Mouse (Mus musculus) limb, embryonic 13.5 days (tissue): ENCODE data around the gene Galntl6. TPM values are rescaled to one million over a fixed set of nuclear protein-coding genes. Genes with fewer than 3 reads are reported as not detected.

ENCODE experiments used
- ATAC-seq: fragments of 200-750 bp; cut with Nextera tagmentation; 2 replicates; pipeline ENCODE4 v1.8.0; 2017; ENCODE audit warnings: low read depth, moderate number of reproducible peaks, moderate TSS enrichment; ENCODE audit not compliant: low FRiP score
- H3K27ac ChIP-seq: fragments of 300-500 bp; sonication (generic); 2 replicates; pipeline ENCODE4 v1.5.1; 2015; ENCODE audit warnings: inconsistent platforms, mild to moderate bottlenecking, moderate library complexity
- H3K27me3 ChIP-seq: fragments of 300-500 bp; sonication (generic); 2 replicates; pipeline ENCODE4 v1.6.1; 2015; ENCODE audit warnings: mild to moderate bottlenecking, inconsistent platforms
- H3K36me3 ChIP-seq: fragments of 300-500 bp; sonication (generic); 2 replicates; pipeline ENCODE4 v1.6.1; 2015; ENCODE audit warnings: inconsistent platforms, mild to moderate bottlenecking, moderate library complexity
- H3K4me1 ChIP-seq: fragments of 300-500 bp; sonication (generic); 2 replicates; pipeline ENCODE4 v1.6.1; 2015; ENCODE audit warnings: inconsistent platforms
- H3K4me2 ChIP-seq: fragments of 300-500 bp; sonication (generic); replicated peaks from 2 replicates; pipeline ENCODE4 v1.6.1; 2015; ENCODE audit warnings: inconsistent platforms, mild to moderate bottlenecking, moderate library complexity
- H3K4me3 ChIP-seq: fragments of 300-500 bp; sonication (generic); 2 replicates; pipeline ENCODE4 v1.5.1; 2015; ENCODE audit warnings: moderate library complexity, mild to moderate bottlenecking, inconsistent platforms
- H3K9ac ChIP-seq: fragments of 300-500 bp; sonication (generic); 2 replicates; pipeline ENCODE4 v1.6.1; 2015; ENCODE audit warnings: mild to moderate bottlenecking, inconsistent platforms
- H3K9me3 ChIP-seq: fragments of 300-500 bp; sonication (generic); 2 replicates; pipeline ENCODE4 v1.6.1; 2016; ENCODE audit warnings: inconsistent platforms
- WGBS: fragments of 180-500 bp; shearing (Covaris S2); methylation state at CpG from one replicate; pipeline ENCODE4 v1.1.7; 2015; 5-methylcytosine and 5-hydroxymethylcytosine counted together
- polyA plus RNA-seq: library from polyadenylated mRNA; unstranded; fragments of >200 nt; fragmentation: Nextera tagmentation; extraction: Ambion mirVana; gene quantifications from 2 replicates; pipeline ENCODE4 v1.2.1, GENCODE M21; 2015

The Galntl6 gene
- polyA plus RNA-seq, 1 experiment from 2014 or later, result 1.5 TPM

DNA sequence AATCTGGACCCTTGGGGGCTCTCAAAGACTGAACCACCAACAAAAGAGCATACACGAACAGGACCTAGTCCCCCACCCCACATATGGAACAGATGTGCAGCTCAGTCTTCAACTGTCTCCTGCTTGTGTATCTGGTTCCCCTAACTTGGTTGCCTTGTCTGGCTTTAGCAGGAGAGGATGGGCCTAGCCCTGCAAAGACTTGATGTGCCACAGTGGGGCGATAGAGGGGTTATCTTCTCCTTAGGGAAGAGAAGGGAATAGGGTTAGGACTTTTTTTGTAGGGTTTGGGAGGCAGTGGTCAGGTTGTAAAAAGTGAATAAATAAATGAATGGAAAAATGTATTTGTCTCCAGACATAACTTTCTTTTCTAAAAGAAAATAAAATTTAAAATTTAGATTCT is 678.2 kb downstream of the Galntl6 start:
- no peaks in the 10 kb centered on the region for H3K36me3 ChIP-seq
- H3K9ac ChIP-seq, result no peak overlapping the region
- no peak overlapping the region for H3K27ac ChIP-seq
- WGBS, result 30% methylated on average over 2 of the region's 2 CpGs
- no peaks in the 10 kb centered on the region for H3K9me3 ChIP-seq
- no peak for ATAC-seq
- no peaks in the 10 kb centered on the region for H3K27me3 ChIP-seq
- no peak overlapping the region for H3K4me2 ChIP-seq
- no peak overlapping the region for H3K4me3 ChIP-seq
- no peaks in the 10 kb centered on the region for H3K4me1 ChIP-seq

DNA sequence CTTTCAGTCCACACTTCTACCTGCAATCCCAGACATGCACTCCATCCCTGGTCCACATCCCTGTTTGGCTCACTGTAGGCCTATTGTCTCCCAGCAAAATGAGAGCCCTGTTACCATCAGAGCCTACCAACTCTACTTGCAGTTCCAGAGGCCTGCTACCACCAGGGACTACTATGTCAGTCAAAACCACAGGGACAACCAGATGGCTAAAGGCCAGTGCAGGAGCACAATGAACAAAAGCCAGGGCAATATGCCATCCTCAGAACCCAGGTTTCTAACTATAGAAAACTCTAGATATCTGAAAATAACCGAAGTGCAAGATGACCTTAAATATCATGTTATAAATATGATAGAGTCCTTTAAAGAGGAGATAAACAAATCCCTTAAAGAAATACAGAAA is 683.7 kb downstream of the Galntl6 start:
- H3K27ac ChIP-seq, result no peak overlapping the region
- H3K4me2 ChIP-seq, result no peak overlapping the region
- WGBS, result 86% methylated on average over 1 of the region's 1 CpGs
- no peak for ATAC-seq
- no peaks in the 10 kb centered on the region for H3K27me3 ChIP-seq
- no peaks in the 10 kb centered on the region for H3K9me3 ChIP-seq
- no peaks in the 10 kb centered on the region for H3K4me1 ChIP-seq
- H3K36me3 ChIP-seq, result no peaks in the 10 kb centered on the region
- no peak overlapping the region for H3K9ac ChIP-seq
- no peak overlapping the region for H3K4me3 ChIP-seq

- no peaks in the 10 kb centered on the region for H3K27me3 ChIP-seq
- no peak overlapping the region for H3K4me2 ChIP-seq
- H3K9ac ChIP-seq, result no peak overlapping the region
- H3K9me3 ChIP-seq, result no peaks in the 10 kb centered on the region
- H3K27ac ChIP-seq, result no peak overlapping the region
- 53% methylated on average over 8 of the region's 8 CpGs for WGBS
- no peak overlapping the region for H3K4me3 ChIP-seq
- ATAC-seq, result no peak
- no peaks in the 10 kb centered on the region for H3K36me3 ChIP-seq
- no peaks in the 10 kb centered on the region for H3K4me1 ChIP-seq
Observed at GRCm38 (mm10) chr8:58217885-58218284, 694.6 kb downstream of the Galntl6 start.

DNA sequence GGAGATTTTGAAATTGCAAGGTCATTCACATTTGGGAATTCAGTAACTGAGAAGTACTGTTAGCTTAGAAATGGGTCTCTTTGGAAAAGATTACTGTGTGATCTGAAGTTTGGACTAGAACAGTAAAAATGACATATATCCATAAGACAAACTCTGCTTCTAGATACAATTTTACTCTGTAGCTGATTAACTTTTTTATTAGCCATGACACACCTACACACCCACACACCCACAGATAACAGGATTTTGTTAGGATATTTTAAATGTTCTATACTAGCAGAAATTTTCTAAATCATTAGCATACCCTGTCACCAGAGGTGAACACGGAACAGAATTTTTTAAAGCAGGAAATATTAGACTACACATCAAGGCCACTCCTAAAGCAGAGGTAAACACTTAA is 722.7 kb downstream of the Galntl6 start:
- no peak overlapping the region for H3K9ac ChIP-seq
- H3K27ac ChIP-seq, result no peak overlapping the region
- H3K36me3 ChIP-seq, result no peaks in the 10 kb centered on the region
- H3K4me3 ChIP-seq, result no peak overlapping the region
- H3K4me1 ChIP-seq, result no peaks in the 10 kb centered on the region
- 71% methylated on average over 1 of the region's 1 CpGs for WGBS
- H3K9me3 ChIP-seq, result no peaks in the 10 kb centered on the region
- no peak for ATAC-seq
- no peaks in the 10 kb centered on the region for H3K27me3 ChIP-seq
- no peak overlapping the region for H3K4me2 ChIP-seq

DNA sequence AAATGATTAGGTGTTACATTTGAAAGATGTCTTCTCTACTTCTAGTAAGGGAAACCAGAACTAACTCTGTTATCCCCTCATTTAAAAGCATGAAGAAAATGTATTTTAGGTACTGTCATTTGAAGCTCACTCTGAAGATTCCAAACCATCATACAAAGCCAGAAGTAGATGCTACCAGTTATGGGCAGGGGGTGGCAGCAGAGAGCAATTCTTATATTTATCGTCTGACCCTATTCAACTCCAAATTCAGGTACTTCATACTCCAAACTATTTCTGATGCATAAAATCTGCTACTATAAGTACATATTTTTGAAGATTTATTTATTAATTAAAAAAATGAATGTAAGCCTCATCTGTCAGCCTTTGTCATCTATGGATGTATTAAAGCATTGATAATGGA is 765.5 kb downstream of the Galntl6 start:
- Histone ChIP-seq H3K27me3 (no peaks in the 10 kb centered on the region), H3K4me2 (no peak overlapping the region), H3K27ac (no peak overlapping the region), H3K4me1 (no peaks in the 10 kb centered on the region), H3K36me3 (no peaks in the 10 kb centered on the region), H3K9me3 (no peaks in the 10 kb centered on the region), H3K4me3 (no peak overlapping the region), H3K9ac (no peak overlapping the region)
- no peak; the same call in 1 of the 2 replicates for ATAC-seq
- WGBS, result 18% methylated on average over 1 of the region's 1 CpGs

GRCm38 (mm10) chr8:58086733-58087132 is 825.7 kb downstream of the Galntl6 start:
- Histone ChIP-seq H3K4me1 (no peaks in the 10 kb centered on the region), H3K4me2 (no peak overlapping the region), H3K27me3 (no peaks in the 10 kb centered on the region), H3K27ac (no peak overlapping the region), H3K9me3 (no peaks in the 10 kb centered on the region), H3K36me3 (no peaks in the 10 kb centered on the region), H3K9ac (no peak overlapping the region), H3K4me3 (no peak overlapping the region)
- 59% methylated on average over 4 of the region's 4 CpGs for WGBS
- ATAC-seq, result no peak

DNA sequence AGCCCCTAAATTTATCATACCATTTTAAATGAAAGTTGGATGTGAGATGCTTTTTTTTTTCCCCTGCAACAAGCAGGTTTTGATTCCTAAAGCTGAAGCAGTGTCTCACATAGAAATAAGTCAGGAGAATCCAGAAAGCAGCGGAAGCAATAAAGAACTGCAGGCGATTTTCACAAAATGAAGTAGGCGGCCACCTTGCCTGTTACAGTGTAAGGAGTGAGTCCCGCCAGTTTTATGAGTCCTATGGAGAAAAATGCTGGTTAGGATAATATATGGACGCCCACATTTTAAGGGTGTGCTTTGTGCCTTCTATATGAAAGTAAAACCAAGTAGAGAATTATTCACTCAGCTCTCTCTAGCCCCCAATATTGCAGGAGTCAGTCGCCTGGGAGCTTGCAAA is 827.5 kb downstream of the Galntl6 start:
- Histone ChIP-seq H3K27me3 (no peaks in the 10 kb centered on the region), H3K4me2 (no peak overlapping the region), H3K9ac (no peak overlapping the region), H3K36me3 (no peaks in the 10 kb centered on the region), H3K27ac (no peak overlapping the region), H3K4me3 (no peak overlapping the region), H3K4me1 (no peaks in the 10 kb centered on the region), H3K9me3 (no peaks in the 10 kb centered on the region)
- 64% methylated on average over 6 of the region's 6 CpGs for WGBS
- no peak for ATAC-seq

GRCm38 (mm10) chr8:58081715-58082114 is 830.7 kb downstream of the Galntl6 start:
- Histone ChIP-seq H3K27ac (no peak overlapping the region), H3K4me3 (no peak overlapping the region), H3K9ac (no peak overlapping the region), H3K4me2 (no peak overlapping the region), H3K4me1 (no peaks in the 10 kb centered on the region), H3K27me3 (no peaks in the 10 kb centered on the region), H3K9me3 (no peaks in the 10 kb centered on the region), H3K36me3 (no peaks in the 10 kb centered on the region)
- no peak for ATAC-seq
- WGBS, result 84% methylated on average over 5 of the region's 5 CpGs

- H3K27me3 ChIP-seq, result no peaks in the 10 kb centered on the region
- H3K4me3 ChIP-seq, result no peak overlapping the region
- H3K4me2 ChIP-seq, result no peak overlapping the region
- no peak overlapping the region for H3K9ac ChIP-seq
- H3K9me3 ChIP-seq, result no peaks in the 10 kb centered on the region
- WGBS, result 71% methylated on average over 4 of the region's 4 CpGs
- H3K4me1 ChIP-seq, result no peaks in the 10 kb centered on the region
- no peak overlapping the region for H3K27ac ChIP-seq
- ATAC-seq, result no peak
- H3K36me3 ChIP-seq, result no peaks in the 10 kb centered on the region
Observed at GRCm38 (mm10) chr8:58074611-58075010, 837.8 kb downstream of the Galntl6 start.

- no peak for ATAC-seq
- no peak overlapping the region for H3K9ac ChIP-seq
- no peaks in the 10 kb centered on the region for H3K4me1 ChIP-seq
- no peaks in the 10 kb centered on the region for H3K27me3 ChIP-seq
- WGBS, result 88% methylated on average over 1 of the region's 1 CpGs
- no peaks in the 10 kb centered on the region for H3K9me3 ChIP-seq
- H3K4me3 ChIP-seq, result no peak overlapping the region
- no peak overlapping the region for H3K27ac ChIP-seq
- H3K4me2 ChIP-seq, result no peak overlapping the region
- H3K36me3 ChIP-seq, result no peaks in the 10 kb centered on the region
Observed at GRCm38 (mm10) chr8:58073733-58074132, 838.7 kb downstream of the Galntl6 start.

GRCm38 (mm10) chr8:58032271-58032670 is 880.2 kb downstream of the Galntl6 start:
- H3K4me2 ChIP-seq, result no peak overlapping the region
- no peaks in the 10 kb centered on the region for H3K4me1 ChIP-seq
- H3K27ac ChIP-seq, result no peak overlapping the region
- 79% methylated on average over 3 of the region's 3 CpGs for WGBS
- H3K4me3 ChIP-seq, result no peak overlapping the region
- no peaks in the 10 kb centered on the region for H3K9me3 ChIP-seq
- ATAC-seq, result no peak
- no peaks in the 10 kb centered on the region for H3K27me3 ChIP-seq
- H3K36me3 ChIP-seq, result no peaks in the 10 kb centered on the region
- H3K9ac ChIP-seq, result no peak overlapping the region

DNA sequence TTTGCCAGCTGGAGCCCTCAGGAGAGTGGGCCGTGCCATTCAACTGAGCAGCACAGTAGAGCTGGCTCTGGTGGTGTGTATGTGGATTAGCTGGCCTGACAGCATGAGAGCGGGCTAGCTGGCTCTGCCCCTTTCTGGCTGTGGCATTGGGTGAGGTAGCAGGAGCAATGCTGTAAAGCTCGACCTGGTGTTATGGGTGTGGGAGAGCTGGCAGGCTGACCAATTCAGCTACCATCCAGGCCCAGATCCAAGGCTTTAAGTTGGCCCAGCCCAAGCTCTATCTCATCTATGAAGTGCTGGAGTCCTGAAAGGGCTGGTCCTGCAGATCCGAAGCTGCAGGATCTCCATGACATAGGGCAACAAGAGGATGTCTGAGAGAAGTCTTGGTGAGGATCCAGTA is 886.9 kb downstream of the Galntl6 start:
- no peak for ATAC-seq
- H3K4me3 ChIP-seq, result no peak overlapping the region
- H3K27me3 ChIP-seq, result no peaks in the 10 kb centered on the region
- 90% methylated on average over 4 of the region's 4 CpGs for WGBS
- H3K36me3 ChIP-seq, result no peaks in the 10 kb centered on the region
- H3K4me1 ChIP-seq, result no peaks in the 10 kb centered on the region
- no peak overlapping the region for H3K9ac ChIP-seq
- H3K4me2 ChIP-seq, result no peak overlapping the region
- H3K9me3 ChIP-seq, result no peaks in the 10 kb centered on the region
- no peak overlapping the region for H3K27ac ChIP-seq

GRCm38 (mm10) chr8:58025094-58025493 is 887.3 kb downstream of the Galntl6 start:
- H3K27ac ChIP-seq, result no peak overlapping the region
- no peaks in the 10 kb centered on the region for H3K27me3 ChIP-seq
- H3K36me3 ChIP-seq, result no peaks in the 10 kb centered on the region
- ATAC-seq, result no peak
- H3K9ac ChIP-seq, result no peak overlapping the region
- no peaks in the 10 kb centered on the region for H3K9me3 ChIP-seq
- H3K4me2 ChIP-seq, result no peak overlapping the region
- H3K4me3 ChIP-seq, result no peak overlapping the region
- WGBS, result 95% methylated on average over 1 of the region's 1 CpGs
- no peaks in the 10 kb centered on the region for H3K4me1 ChIP-seq
